Mouse (Mus musculus) mouse embryonic stem cell (cell line): ENCODE data around the gene Mov10.

Experiments used
- in situ Hi-C, 2 experiments: fragments of 300-500 bp; cut with MboI; formaldehyde crosslinking; loops; 1 replicate in 1 of 2; 3 replicates in 1 of 2; pipeline ENCODE4 v1.14.3; 2019 to 2020; ENCODE audit warnings: low sequenced_read_pairs in 2 of 2, low pct_unique_long_range_greater_than_20kb in 1 of 2, mixed read lengths in 1 of 2; ENCODE audit not compliant: unreplicated experiment in 1 of 2

Mov10 gene

GRCm38 (mm10) chr3:104762103-104762863 is 56.1 kb downstream of the Mov10 start:
- in situ Hi-C loops: loop anchor here in 1 of 2 experiments (25.0 kb wide), 1 partner anchor 300 kb away; the partner anchor contains the start of genes 4930564D02Rik and Cttnbp2nl

DNA sequence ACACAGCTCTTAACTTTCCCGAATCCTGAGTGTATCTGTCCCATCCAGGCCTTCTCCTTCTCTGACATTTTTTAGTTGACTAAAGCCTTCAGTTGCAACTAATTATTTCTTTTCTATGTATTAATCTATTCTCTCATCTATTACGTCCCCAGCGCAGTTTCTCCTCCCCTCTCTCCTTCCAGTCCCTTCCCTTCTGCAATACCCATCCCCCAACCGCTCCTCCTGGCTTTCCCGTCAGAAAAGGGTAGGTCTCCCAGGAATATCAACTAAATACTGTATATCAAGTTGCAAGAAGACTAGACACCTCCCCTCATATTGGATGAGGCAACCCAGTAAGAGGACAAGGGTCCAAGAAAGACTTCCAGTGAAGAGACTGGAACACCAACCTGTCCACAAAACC is 59.5 kb downstream of the Mov10 start:
- in situ Hi-C loops: loop anchor here in 1 of 2 experiments (25.0 kb wide), 1 partner anchor 303 kb away; the partner anchor contains the start of genes 4930564D02Rik and Cttnbp2nl

DNA sequence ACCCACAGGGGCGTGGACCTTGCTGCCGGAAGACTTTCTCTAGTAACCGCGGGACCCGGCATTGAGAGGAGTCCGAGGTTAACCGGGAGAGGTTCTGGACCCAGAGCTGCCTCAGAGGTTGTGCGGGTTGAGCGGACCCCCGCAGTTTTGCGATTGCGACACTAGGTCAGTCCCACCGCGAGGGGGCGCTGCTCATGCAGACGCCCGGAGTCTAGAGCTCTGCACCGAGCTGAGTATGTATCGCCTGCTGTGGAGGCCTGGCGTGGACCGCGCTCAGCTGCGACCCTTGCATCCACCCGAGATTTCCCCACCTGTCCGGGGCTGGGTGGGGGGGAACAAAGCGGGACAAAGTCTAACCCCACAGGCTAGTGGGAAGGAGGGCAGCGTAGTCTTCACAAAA is 60.0 kb downstream of the Mov10 start:
- in situ Hi-C loops: loop anchor here in 1 of 2 experiments (25.0 kb wide), 1 partner anchor 304 kb away; the partner anchor contains the start of genes 4930564D02Rik and Cttnbp2nl

DNA sequence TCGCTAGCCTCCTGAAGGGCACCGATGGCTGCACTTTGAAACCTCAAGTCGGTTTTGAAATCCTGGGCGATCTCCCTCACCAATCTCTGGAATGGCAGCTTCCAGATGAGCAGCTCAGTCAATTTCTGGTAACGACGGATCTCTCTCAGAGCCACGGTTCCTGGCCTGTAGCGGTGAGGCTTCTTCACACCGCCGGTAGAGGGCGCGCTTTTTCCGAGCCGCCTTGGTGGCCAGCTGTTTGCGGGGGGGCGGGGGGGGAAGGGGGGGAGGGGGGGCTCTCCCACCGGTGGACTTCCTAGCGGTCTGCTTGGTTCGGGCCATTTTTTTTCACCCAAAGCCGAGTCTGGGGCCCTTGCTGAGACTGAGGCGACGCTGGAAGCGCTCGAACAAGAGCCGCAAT is 65.5 kb downstream of the Mov10 start:
- in situ Hi-C loops: loop anchor here in 1 of 2 experiments (25.0 kb wide), 1 partner anchor 309 kb away; the partner anchor contains the start of genes 4930564D02Rik and Cttnbp2nl
